Mouse (Mus musculus) lung, postnatal 36 days (tissue): Measurements from ENCODE around the gene Sp6.

Source experiments
- DNase-seq: peaks from one replicate; pipeline ENCODE4 v3.0.0; 2022; ENCODE audit warnings: mixed read lengths

Gene Sp6

DNA sequence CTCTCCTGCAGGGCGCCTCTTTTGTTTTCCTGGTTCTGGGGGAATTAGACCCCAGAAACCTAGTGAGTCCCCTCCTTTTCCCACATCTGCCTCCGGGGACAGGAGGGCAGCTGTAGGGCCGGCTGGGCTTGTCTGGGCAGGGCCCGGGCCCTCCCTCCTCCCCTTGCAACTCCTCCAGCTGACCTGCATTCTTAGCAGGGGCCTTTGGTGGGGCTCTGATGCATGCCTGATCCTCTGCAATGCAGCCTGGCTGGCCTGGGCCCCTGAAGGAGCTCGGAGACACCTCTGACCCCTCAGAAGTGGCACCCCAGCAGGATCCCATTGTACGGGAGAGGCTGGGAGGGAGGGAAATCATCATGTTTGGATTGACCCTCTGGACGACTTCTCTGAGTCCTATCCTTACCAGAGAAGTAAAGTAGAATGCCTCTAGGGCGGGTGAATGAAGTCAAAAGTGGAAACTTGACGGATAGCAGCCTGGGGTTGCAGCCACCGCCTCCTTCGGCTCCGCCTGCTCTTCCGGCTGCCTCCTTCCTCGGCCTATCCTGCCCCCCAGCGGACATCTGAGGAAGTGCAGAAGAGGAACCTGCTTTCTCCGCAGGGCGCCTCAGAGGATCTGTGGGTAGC, 12.6 kb downstream of the Sp6 start:
- DNase-seq, result peak; percentile 91

DNA sequence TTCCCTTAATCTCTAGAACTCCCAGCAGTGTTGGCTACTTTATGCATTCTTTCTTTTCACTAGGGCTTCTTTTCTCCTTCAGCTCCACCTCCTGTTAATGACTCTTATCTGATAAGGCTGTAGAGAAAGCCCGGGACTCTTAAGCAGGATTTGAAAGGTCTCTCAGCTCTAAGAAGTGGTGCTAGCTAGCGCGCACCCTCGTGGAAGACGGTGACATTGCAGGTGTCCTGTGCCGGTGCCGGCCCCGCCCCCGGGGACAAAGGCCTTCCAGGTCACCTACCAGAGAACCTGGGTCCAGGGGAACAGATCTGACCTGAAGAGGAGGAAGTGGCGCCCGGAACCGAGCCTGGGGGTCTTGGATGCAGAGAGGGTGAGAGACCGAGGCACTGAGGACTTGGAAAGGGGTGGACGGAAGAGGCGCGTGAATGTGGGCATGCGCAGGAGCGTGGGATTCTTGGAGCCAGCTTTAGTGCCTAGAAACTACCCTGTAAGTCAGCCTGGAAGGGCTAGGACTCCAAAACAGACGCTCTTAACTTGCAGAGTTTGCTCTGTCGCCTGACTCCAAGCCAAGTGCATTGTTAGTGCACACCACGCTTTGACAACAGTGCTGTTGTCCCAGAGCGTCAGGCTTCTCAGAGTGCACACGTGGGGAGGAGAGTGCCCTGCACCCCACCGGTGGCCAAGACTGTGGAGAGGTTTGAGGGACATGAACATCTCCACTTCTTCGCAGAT, 16.7 kb downstream of the Sp6 start, which contains the start of gene Scrn2:
TSS of gene Scrn2 (plus strand) at position 253 of the 732 bp plus-strand sequence.
- peak; percentile 92 for DNase-seq

DNA sequence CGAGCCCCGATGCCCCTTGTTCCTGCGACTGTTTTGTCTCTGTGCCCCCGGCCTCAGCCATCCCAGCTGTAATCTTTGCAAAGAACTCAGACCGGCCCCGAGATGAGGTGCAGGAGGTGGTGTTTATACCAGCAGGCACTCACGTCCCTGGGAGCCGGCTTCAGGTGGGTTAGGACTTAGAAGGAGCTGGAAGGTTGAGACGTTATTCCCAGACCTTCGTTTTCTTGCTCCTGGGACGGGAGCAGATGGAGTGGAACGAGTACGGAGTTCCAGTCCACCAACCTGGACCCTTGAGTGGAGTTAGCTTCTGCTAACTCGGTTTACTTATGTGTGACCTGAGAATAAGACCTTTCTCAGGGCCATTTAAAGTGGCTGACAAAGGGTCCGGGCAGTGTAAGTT, 17.2 kb downstream of the Sp6 start:
- no peak for DNase-seq

DNA sequence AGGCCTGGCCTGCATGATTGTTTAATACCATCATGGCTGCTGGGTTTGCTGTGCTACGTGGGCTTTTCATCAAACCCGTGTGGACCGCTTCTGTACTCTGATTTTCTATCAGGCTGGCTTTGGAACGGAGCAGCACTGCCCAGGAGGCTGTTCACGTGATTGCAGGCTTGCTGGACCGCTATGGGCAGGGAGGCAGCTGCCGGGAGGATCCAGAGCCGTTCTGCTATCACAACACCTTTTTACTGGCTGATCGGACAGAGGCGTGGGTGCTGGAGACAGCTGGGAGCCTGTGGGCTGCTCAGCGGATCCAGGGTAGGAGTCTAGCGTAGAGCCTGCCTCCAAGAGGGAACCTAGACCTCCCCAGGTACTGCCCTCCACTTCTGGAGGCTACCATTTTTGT, 18.8 kb downstream of the Sp6 start:
- no peak for DNase-seq

DNA sequence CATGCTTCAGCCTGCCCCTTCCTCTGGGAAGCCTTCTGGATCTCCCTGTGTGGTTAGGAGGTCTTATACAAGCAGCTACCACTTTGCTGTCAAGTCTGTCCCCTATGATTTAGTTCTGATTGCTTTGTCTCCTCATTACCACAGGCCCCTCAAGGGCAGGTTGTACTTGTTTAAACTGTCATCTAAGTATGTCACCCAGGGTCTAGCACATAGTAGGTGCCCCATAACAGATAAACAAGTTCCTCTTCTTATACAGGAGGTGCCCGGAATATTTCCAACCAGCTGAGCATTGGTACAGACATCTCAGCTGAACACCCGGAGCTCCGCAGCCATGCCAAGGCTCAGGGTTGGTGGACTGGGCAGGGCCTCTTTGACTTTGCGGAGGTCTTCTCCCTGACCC, 19.3 kb downstream of the Sp6 start:
- DNase-seq, result no peak

DNA sequence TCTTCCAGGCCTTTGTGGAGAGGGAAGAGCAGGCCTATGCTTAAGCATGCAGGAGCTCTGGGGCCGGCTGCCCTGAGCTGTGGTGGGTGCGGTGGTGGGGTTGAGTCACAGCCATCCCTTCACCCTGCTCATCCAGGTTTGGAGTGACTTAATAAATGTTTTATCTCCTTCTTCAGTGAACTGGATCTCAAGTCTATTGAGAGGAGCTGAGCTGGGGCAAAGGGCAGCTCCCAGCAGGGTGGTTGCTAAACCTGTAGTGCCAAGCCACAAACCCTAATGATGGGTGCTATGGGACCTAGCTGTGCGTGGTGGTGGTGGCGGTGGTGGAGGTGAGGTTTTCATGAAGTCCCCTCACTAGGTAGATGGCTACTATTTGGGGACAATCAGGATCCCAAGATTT, 20.6 kb downstream of the Sp6 start:
- no peak for DNase-seq

DNA sequence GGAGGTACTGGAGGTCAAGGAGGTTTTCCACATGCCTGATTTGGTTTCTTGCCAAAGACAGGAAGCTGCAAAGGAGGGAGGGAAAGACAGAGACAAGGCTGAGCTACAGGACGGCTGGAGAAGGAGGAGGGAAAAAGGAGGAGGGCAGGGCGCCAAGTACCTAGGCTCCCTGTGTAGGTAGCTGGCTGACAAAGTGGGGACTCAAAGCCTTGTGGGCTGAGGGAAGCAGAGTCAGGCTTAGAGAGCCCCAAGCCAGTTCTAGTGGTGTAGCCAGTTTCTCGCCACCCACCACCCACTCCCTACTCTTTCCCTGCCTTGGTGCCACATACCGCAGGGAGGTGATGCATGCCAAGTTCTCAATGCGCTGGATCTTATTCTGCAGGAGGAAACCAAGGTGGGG, 22.9 kb downstream of the Sp6 start:
- DNase-seq, result no peak

DNA sequence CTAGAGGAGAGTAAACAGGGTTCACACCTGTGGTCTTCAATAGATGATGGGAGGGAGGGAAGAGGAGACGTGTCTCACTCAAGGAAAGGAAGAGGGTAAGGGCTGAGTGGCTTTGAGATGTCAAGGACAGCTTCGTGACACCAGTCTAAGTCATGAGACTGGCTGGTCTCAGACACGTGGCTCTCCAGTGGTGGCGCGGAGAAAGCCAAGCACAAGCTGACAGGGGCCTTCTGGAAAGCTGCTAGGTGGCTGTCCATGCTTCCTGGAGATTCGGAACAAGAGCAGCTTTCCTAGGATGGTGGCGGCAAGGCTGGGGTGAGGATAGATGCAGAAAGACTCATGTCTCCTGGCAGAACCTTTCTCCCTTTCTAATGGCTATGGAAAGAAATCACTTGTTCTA, 25.7 kb downstream of the Sp6 start:
- no peak for DNase-seq

DNA sequence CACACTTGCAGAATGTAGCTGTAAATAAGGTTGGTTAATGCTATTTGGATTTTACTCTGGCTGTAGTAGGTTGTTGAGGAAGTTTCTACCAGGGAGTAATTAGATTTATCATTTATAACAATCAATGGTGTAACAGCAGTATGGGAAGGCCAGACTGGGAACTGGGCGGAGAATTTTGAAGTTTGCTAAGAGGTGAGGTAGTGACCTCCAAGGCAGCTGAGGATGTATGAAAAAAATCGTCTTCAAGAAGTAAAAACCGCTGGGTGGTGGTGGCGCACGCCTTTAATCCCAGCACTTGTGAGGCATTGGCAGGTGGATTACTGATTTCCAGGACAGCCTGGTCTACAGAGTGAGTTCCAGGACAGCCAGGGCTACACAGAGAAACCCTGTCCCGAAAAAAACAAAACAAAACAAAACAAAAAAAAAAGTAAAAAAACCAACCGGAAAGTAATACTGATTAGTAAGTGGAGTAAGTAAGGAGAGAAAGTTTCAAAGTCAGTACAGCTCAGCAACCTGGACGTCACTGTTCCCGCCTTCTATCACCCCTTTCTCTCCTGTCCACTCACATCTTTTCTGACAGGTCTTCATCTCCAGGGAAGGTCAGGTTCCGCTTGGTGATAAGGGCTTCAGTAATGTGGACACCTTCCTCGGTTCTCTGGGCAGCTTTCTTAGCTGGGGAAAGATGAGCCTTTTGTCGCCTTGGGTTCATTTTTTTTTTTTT, 27.3 kb downstream of the Sp6 start:
- DNase-seq, result no peak

DNA sequence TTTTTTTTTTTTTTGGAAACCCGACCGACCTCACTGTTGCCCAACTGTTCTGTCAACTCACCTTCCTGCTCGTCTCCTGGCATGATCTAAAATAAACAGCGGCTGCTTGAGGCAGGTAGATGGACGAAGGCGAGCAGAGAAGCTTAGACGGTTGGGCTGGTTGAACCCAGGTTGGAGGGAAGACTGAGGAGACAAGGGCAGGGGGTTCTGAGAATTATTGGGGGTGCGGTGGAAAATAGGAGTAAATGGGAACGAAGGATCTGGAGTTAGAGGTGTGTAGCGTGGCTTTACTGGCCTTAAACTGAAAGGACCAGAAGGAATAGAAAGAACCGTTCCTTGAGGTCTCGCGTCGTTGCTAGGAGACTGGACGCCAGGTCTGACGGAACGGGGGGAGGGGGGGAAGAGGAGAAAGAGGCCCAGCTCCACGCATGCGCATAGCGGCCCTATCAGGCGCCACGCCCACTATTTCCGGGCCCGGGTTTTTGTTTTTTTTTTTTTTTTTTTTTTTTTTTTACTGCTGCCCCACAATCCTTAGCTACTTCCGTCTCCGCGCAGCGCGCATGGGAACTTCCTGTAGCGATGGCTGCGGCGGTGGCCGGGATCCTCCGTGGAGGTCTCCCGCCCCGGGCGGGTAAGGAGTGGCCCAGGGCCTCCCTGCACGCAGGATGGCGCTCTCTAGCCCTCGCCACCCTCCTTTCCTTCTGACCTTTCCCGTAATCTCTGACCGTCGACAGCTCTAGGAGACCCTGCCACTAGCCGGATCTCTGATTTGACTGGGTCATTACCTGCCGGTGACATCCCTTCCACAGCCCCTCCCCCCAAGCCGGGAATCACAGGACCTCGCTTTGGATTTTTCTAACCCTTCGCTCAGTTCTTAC, 28.1 kb downstream of the Sp6 start, which contains the start of the genes Lrrc46 and Mrpl10:
TSS of gene Lrrc46 (minus strand) at position 386 of the 878 bp plus-strand sequence.
TSS of gene Mrpl10 (plus strand) at position 539 of the 878 bp plus-strand sequence.
- DNase-seq, result peak; percentile 94

DNA sequence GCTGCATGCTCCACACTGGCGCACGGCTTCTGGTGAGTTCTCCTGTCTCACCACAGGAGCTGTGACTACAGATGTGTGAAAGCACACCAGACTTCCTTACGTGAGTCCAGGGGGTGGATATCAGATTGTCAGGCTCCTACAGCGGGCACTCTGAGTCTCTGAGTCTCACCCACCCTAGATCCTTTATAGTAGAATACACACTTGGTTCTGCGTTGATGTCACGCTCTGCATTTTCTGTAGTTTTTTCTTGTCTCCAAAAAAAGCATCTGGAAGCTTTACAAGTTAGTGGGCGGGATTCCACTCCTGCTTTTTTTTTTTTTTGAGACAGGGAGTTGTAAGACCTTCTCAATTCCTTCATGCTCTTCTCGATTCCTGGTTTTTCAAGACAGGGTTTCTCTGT, 31.7 kb downstream of the Sp6 start:
- DNase-seq, result no peak

DNA sequence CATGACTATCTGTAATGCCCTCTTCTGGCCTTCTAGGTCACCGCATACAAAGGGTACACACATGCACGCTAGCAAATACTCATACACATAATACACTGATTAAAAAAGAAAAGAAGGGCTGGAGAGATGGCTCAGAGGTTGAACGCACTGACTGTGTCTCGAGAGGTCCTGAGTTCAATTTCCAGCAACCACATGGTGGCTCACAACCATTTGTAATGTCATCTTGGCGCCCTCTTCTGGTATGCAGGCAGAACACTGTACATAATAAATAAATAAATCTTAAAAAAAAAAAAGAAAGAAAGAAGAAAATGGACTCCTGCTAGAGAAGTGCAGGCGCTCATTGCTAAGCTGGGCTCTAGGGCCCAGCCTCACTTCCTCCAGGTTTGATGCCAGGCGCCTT, 32.7 kb downstream of the Sp6 start:
- no peak for DNase-seq

DNA sequence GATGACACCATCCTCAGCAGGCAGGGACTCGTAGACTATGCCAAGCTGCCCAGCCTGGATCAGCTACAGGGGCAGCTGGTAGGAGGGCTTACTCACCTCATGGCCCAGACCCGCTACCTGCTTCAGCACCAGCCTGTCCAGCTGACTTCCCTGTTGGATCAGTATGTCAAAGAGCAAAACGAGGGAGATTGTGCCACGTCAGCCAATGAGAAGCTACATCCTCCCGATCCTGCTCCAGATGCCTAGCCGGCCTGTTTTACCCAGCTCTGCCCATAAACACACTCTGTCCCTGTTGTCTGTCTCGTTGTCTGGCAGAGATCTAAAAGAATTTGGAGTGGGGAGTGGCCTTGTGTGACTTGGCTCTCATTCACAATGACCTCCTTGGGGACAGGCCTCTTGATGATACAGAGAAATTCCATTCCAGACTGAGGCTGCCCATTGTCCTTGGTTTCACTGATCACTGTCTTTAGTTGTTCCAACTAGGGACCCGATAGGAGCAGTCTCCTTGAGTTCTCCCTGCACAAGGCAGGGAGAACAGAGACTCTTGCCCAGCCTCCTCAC, 35.0 kb downstream of the Sp6 start:
- no peak for DNase-seq

DNA sequence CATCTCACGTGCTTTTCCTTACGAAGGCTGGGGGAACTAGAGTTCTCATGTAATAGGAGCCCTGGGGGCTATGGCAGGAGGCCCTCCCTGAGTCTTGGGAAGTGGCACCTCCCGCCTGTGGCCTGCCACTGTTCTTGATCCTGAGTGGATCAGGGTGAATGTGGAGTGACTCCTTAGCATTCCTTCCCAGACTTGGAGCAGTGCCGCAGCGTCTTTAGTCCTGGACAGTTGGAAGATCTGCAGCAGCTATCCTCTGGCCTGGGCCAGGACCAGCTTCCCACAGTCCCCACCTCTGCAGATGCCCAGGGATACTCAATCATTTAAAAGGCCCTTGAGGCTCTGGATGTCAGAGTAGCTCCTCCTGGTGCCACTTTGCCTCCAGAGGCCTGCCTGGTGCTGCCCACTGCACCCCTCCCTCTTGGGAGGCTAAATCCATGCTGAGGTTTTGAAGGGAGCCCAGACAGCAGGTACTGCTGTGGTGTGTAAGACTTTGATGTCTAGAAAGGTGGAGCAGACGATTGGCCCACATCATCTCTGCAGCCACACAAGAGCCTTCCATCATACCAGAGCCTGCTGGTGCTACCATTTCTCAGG, 36.4 kb downstream of the Sp6 start:
- DNase-seq, result no peak

DNA sequence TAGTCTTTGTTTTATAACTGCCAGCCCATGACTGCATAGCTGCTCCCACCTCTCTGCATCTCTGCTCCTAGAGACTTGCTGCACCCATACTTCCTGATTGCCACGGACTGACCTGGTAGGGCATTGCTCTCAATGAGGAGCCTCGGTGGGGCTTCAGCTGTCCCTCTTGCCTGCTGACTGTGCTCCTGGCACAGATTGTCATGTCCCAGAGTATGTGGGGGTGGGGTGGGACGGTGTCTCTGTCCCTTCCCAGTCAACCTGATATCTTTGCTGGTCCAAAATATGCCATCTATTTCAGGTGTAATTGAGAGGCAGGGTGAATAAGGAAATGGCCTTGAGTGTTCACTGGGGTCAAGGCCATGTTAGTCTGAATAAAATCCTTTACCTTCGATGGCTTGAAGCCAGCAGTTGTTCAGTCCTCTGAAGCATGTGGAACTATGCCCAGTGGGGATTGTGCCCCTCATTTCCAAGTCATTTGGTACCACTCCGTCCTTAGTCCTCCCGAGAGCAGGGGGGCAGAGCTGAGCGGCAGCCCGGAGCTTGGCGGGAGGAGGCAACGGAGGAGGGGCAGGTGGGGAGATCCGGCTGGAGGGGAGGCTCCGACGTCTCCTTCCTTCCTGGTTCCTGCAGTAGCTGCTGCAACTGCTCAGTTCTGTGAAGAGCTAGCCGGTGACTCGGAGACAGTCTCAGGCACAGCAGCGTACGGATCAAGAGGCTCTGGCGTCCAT, 37.2 kb downstream of the Sp6 start, which contains the start of gene Osbpl7:
TSS of gene Osbpl7 (plus strand) at position 413 of the 728 bp plus-strand sequence.
- peak; percentile 78 for DNase-seq

DNA sequence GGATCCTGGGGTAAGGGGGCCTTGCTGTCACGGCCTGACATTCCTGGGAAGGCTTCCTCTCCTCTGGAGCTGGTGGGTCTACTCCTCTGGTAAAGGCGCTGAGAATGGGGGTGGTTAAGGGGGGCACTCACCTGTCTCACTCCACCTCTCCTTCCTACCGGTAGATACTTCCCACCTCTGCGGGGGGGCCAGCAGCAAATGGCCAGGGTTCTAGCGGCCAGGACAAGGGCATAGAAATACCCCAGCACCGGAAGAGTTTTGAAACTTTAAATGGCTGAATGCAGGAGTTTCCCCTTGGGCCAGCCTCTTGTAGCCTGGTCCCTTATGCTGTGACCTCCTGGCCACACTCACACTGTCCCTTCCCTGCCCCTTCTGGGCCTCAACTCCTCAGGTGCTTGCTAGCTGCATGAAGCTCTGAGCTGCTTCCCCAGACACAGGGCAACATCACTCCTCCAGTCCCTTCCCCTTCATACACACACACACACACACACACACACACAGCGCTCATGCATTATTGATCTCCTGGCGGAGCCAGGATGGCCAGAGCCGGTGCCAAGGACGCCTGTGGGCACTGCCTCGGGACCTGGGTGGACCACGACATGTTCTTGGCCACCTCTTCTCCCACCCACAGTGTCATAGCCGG, 37.9 kb downstream of the Sp6 start:
- DNase-seq, result no peak

DNA sequence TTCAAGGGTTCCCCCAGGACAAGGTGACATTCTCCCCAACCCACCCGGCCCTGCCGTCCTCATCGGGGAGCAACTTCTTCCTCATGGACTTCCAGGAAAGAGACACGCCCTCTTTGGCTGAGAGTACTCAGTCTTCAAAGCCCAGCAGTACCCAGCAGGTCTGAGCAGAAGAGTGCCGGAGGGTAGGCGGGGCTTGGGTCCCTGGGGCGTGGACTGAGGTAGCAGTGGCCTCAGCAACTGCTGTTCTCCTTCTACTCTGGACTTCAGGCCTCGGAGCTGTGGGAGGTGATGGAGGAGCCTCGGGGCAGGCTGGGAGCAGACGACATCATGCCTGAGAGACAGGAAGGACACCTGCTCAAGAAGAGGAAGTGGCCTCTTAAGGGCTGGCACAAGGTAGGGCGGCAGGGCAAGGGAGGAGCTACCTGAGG, 39.0 kb downstream of the Sp6 start:
- DNase-seq, result peak; percentile 88

DNA sequence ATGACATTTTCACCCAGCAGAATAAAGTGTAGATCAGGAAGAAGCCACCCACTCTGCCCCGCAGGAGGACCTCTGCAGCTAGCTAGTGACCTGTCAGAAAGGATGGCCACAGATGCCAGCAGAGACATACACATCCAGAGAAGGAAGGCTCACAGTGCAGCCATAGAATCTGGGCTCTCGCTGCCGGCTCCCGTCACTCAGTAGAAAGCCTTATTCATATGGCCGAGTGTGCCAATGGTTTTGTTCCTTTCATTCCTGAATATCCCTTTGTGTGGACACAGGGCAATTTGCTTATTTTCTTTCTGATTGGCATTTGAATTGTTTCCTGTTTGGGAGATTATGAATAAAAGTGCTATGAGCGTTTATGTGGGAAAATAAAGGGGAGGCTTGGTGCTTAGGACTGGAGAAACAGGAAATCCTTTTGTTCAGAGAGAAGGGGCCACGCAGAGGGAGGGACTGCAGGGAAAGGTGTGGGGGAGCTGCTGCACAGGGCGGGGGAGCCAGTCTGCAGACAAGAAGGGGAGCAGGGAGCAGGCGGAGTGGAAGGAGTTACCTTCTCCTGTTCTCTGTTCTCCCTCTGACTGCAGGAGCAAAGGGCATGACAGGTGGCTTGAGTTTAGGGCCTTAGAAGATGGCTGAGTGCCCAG, 50.2 kb downstream of the Sp6 start:
- DNase-seq, result no peak

DNA sequence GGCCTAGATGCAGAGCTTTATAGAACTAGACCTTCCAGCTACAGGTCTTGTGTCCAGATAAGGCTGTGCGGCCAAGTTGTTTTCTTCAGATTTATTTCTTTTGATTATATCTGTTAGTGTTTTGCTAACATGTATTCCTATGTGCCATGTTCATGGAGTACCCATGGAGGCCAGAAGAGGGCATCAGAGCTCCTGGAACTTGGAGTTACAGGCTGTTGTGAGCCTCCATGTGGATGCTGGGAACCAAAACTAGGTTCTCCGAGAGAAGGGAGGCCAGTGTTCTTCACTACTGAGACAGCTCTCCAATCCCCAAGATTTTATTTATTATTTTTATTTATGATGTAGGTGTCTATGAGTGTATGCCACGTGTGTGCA, 50.7 kb downstream of the Sp6 start:
- DNase-seq, result no peak
